Mouse (Mus musculus) forebrain, embryonic 12.5 days (tissue): ENCODE data around the gene Olfr273. TPM values are rescaled to one million over a fixed set of nuclear protein-coding genes. Genes with fewer than 3 reads are reported as not detected.
"Not testable (repeated sequence)": the region's sequence is repeated elsewhere in the genome, so short reads cannot be mapped to it uniquely, and the experiment has no call there.

ENCODE experiments used
- ATAC-seq: fragments of 200-750 bp; cut with Nextera tagmentation; 2 replicates; pipeline ENCODE4 v1.8.0; 2017; ENCODE audit warnings: moderate TSS enrichment; ENCODE audit not compliant: low FRiP score
- H3K27ac ChIP-seq: fragments of 300-500 bp; sonication (generic); 2 replicates; pipeline ENCODE4 v1.5.1; 2016; ENCODE audit warnings: mild to moderate bottlenecking
- H3K27me3 ChIP-seq: fragments of 300-500 bp; sonication (generic); 2 replicates; pipeline ENCODE4 v1.6.1; 2016; ENCODE audit warnings: mild to moderate bottlenecking
- H3K36me3 ChIP-seq: fragments of 300-500 bp; sonication (generic); replicated peaks from 2 replicates; pipeline ENCODE4 v1.6.1; 2016; ENCODE audit warnings: mild to moderate bottlenecking
- H3K4me1 ChIP-seq: fragments of 300-500 bp; sonication (generic); 2 replicates; pipeline ENCODE4 v1.6.1; 2016
- H3K4me2 ChIP-seq: fragments of 300-500 bp; sonication (generic); 2 replicates; pipeline ENCODE4 v1.6.1; 2016; ENCODE audit warnings: mild to moderate bottlenecking, moderate library complexity
- H3K4me3 ChIP-seq: fragments of 300-500 bp; sonication (generic); replicated peaks from 2 replicates; pipeline ENCODE4 v1.5.1; 2016; ENCODE audit warnings: mild to moderate bottlenecking
- H3K9ac ChIP-seq: fragments of 300-500 bp; sonication (generic); 2 replicates; pipeline ENCODE4 v1.6.1; 2016; ENCODE audit warnings: mild to moderate bottlenecking
- H3K9me3 ChIP-seq: fragments of 300-500 bp; sonication (generic); 2 replicates; pipeline ENCODE4 v1.6.1; 2016
- WGBS: fragments of 180-500 bp; shearing (Covaris S2); methylation state at CpG from one replicate; pipeline ENCODE4 v1.1.7; 2016; 5-methylcytosine and 5-hydroxymethylcytosine counted together
- polyA plus RNA-seq: library from polyadenylated mRNA; unstranded; fragments of >200 nt; fragmentation: Nextera tagmentation; extraction: Ambion mirVana; gene quantifications from 2 replicates; pipeline ENCODE4 v1.2.1, GENCODE M21; 2016

Olfr273 gene
- not detected in 2 replicates for polyA plus RNA-seq

- Histone ChIP-seq H3K4me3 (no peak within 1 kb of the TSS), H3K27me3 (no peaks in the 10 kb centered on the region), H3K4me1 (no peaks in the 10 kb centered on the region), H3K27ac (no peak within 1 kb of the TSS), H3K4me2 (no peak within 1 kb of the TSS), H3K9ac (no peak within 1 kb of the TSS), H3K36me3 (no peaks in the 10 kb centered on the region), H3K9me3 (no peaks in the 10 kb centered on the region)
- ATAC-seq = no peak
- 85% methylated on average over 1 of the region's 1 CpGs for WGBS
Observed at GRCm38 (mm10) chr4:52859136-52859535, at the start of gene Olfr273. TSS of gene Olfr273 (minus strand) at chr4:52859236.

- H3K27ac ChIP-seq = no peak overlapping the region
- no peaks in the 10 kb centered on the region for H3K4me1 ChIP-seq
- H3K9ac ChIP-seq = no peak overlapping the region
- no peak overlapping the region for H3K4me3 ChIP-seq
- 90% methylated on average over 9 of the region's 9 CpGs for WGBS
- no peaks in the 10 kb centered on the region for H3K27me3 ChIP-seq
- H3K4me2 ChIP-seq = no peak overlapping the region
- no peak for ATAC-seq
- H3K9me3 ChIP-seq = no peaks in the 10 kb centered on the region
- no peaks in the 10 kb centered on the region for H3K36me3 ChIP-seq
Observed at GRCm38 (mm10) chr4:52864156-52864555, 5.1 kb upstream of the Olfr273 start.

GRCm38 (mm10) chr4:52849672-52850071, 9.4 kb downstream of the Olfr273 start:
- 90% methylated on average over 5 of the region's 5 CpGs for WGBS
- Histone ChIP-seq H3K9ac (no peak overlapping the region), H3K4me1 (no peaks in the 10 kb centered on the region), H3K27ac (no peak overlapping the region), H3K36me3 (no peaks in the 10 kb centered on the region), H3K27me3 (no peaks in the 10 kb centered on the region), H3K4me3 (no peak overlapping the region), H3K9me3 (no peaks in the 10 kb centered on the region), H3K4me2 (no peak overlapping the region)
- no peak for ATAC-seq

- no peak overlapping the region for H3K27ac ChIP-seq
- H3K9me3 ChIP-seq = no peaks in the 10 kb centered on the region
- no peak overlapping the region for H3K4me2 ChIP-seq
- no peaks in the 10 kb centered on the region for H3K4me1 ChIP-seq
- no peaks in the 10 kb centered on the region for H3K27me3 ChIP-seq
- 55% methylated on average over 4 of the region's 4 CpGs for WGBS
- no peak; the same call in 1 of the 2 replicates for ATAC-seq
- no peaks in the 10 kb centered on the region for H3K36me3 ChIP-seq
- H3K4me3 ChIP-seq = no peak overlapping the region
- no peak overlapping the region for H3K9ac ChIP-seq
Observed at GRCm38 (mm10) chr4:52849039-52849635, 9.9 kb downstream of the Olfr273 start.

- WGBS = 21% methylated on average over 1 of the region's 1 CpGs
- not testable (repeated sequence) for H3K4me2 ChIP-seq, ATAC-seq, H3K9me3 ChIP-seq, H3K27ac ChIP-seq, H3K27me3 ChIP-seq, H3K36me3 ChIP-seq, H3K4me3 ChIP-seq, H3K9ac ChIP-seq, H3K4me1 ChIP-seq
Observed at GRCm38 (mm10) chr4:52845411-52845810, 13.6 kb downstream of the Olfr273 start.

- no peaks in the 10 kb centered on the region for H3K27me3 ChIP-seq
- WGBS = 97% methylated on average over 11 of the region's 11 CpGs
Observed at GRCm38 (mm10) chr4:52821375-52821774, 37.7 kb downstream of the Olfr273 start.

GRCm38 (mm10) chr4:52814304-52814703, 44.7 kb downstream of the Olfr273 start, which contains the start of gene Olfr275:
TSS of gene Olfr275 (plus strand) at chr4:52814604.
- no peaks in the 10 kb centered on the region for H3K27me3 ChIP-seq
- H3K27ac ChIP-seq = no peak within 1 kb of the TSS
- WGBS = 92% methylated on average over 2 of the region's 2 CpGs
- H3K4me2 ChIP-seq = no peak within 1 kb of the TSS
- H3K4me3 ChIP-seq = no peak within 1 kb of the TSS
- no peaks in the 10 kb centered on the region for H3K9me3 ChIP-seq
- ATAC-seq = no peak
- no peaks in the 10 kb centered on the region for H3K36me3 ChIP-seq
- H3K4me1 ChIP-seq = no peaks in the 10 kb centered on the region
- H3K9ac ChIP-seq = no peak within 1 kb of the TSS

More at GRCm38 (mm10) chr4:52821375-52821774, 37.7 kb downstream of the Olfr273 start:
- Histone ChIP-seq H3K4me1 (no peaks in the 10 kb centered on the region), H3K4me2 (no peak overlapping the region), H3K36me3 (no peaks in the 10 kb centered on the region), H3K9me3 (peaks cover 4% of the 10 kb centered on the region; the same call in 1 of the 2 replicates), H3K4me3 (no peak overlapping the region), H3K27ac (no peak overlapping the region), H3K9ac (no peak overlapping the region)
- ATAC-seq = no peak

GRCm38 (mm10) chr4:52811871-52812270, 47.2 kb downstream of the Olfr273 start:
- H3K36me3 ChIP-seq = no peaks in the 10 kb centered on the region
- no peak for ATAC-seq
- H3K27ac ChIP-seq = no peak overlapping the region
- H3K9ac ChIP-seq = no peak overlapping the region
- WGBS = 37% methylated on average over 2 of the region's 2 CpGs
- H3K27me3 ChIP-seq = no peaks in the 10 kb centered on the region
- no peaks in the 10 kb centered on the region for H3K4me1 ChIP-seq
- H3K9me3 ChIP-seq = no peaks in the 10 kb centered on the region
- H3K4me2 ChIP-seq = no peak overlapping the region
- H3K4me3 ChIP-seq = no peak overlapping the region

Other genes starting within 250 kb of the Olfr273 start
- gene Olfr275, start 44.6 kb downstream of the Olfr273 start, polyA plus RNA-seq = not detected in 2 replicates
- not detected in 2 replicates for gene Olfr272, start 59.9 kb upstream of the Olfr273 start, polyA plus RNA-seq
- not detected in 2 replicates for gene Olfr270, start 105.3 kb upstream of the Olfr273 start, polyA plus RNA-seq
- gene Nipsnap3a, start 130.0 kb upstream of the Olfr273 start, polyA plus RNA-seq = not detected in 2 replicates
- 95.1 and 105 TPM in 2 replicates for gene Nipsnap3b, start 152.6 kb upstream of the Olfr273 start, polyA plus RNA-seq